Mouse (Mus musculus): ENCODE measurements around the gene Pygl. TPM values are rescaled to one million over a fixed set of nuclear protein-coding genes. Genes with fewer than 3 reads are reported as not detected.

Pygl gene
- polyA plus RNA-seq, 1 experiment, result 2.0 TPM

- H3K4me1 ChIP-seq (ENCODE audit: control insufficient read depth, insufficient read depth, low read length), result no peaks in the 10 kb centered on the region
- H3K27ac ChIP-seq (ENCODE audit: control insufficient read depth, insufficient read depth, low read depth, low read length), result no peak overlapping the region
- no peaks in the 10 kb centered on the region for H3K27me3 ChIP-seq (ENCODE audit: control insufficient read depth, insufficient read depth, low read length)
- H3K36me3 ChIP-seq (ENCODE audit: control insufficient read depth, insufficient read depth, low read length), result no peaks in the 10 kb centered on the region
- H3K4me3 ChIP-seq (ENCODE audit: control insufficient read depth, low read depth, low read length), result no peak overlapping the region
- TF ChIP-seq CTCF (IDR thresholded peaks at IDR 0.05; ENCODE audit: control insufficient read depth, insufficient read depth, insufficient replicate concordance, low read depth, low read length), result no peak
- TF ChIP-seq POLR2A (IDR thresholded peaks at IDR 0.05; ENCODE audit: control insufficient read depth, low read depth, low read length), result no peak
Measured at GRCm38 (mm10) chr12:70157292-70158066, 73.8 kb downstream of the Pygl start.

DNA sequence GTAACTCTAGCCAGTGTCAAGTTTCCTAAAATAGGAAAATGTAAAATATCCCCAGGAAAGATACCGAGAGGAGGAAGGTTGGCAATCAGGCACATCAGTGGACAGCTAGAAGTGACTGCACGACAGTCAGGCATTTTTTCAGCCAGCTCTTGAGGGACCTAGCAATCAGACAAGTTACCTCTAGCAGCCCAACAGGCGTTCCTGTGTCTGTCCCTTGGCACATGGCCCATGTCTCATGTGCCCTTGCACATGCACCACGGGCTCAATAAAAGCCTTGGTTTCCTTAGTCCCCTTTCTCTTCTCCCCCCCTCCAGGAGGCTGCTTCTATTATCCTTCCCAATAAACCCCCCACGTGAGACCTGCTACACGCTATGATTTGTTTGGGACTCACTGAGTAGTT lies 75.1 kb downstream of the Pygl start:
- Histone ChIP-seq H3K4me1 (ENCODE audit: control insufficient read depth, insufficient read depth, low read length) (no peaks in the 10 kb centered on the region), H3K27me3 (ENCODE audit: control insufficient read depth, insufficient read depth, low read length) (no peaks in the 10 kb centered on the region), H3K27ac (ENCODE audit: control insufficient read depth, insufficient read depth, low read depth, low read length) (no peak overlapping the region), H3K36me3 (ENCODE audit: control insufficient read depth, insufficient read depth, low read length) (no peaks in the 10 kb centered on the region), H3K4me3 (ENCODE audit: control insufficient read depth, low read depth, low read length) (no peak overlapping the region)
- TF ChIP-seq CTCF (IDR thresholded peaks at IDR 0.05; ENCODE audit: control insufficient read depth, insufficient read depth, insufficient replicate concordance, low read depth, low read length), result no peak
- TF ChIP-seq POLR2A (IDR thresholded peaks at IDR 0.05; ENCODE audit: control insufficient read depth, low read depth, low read length), result no peak

DNA sequence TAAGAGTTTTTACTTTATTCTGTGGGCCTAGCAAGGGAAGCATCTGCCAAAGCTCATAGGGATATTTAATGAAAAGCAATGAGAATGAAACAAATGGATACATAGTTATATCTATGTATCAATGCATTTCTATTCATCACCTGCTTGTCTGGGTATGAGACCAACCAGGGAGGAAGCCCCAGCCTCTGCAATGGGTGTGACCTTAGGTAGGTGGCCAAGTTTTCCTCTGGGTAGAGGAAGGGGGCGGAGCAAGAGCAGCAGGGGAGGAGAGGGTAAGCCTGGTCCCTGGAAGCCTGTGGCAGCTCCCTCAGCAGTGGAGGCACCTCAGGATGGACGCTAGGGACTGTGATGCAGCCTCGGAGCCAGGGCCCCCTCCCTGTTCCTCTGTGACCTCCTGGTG lies 77.4 kb downstream of the Pygl start, which contains the start of gene Abhd12b:
Gene Abhd12b, plus strand, starts transcription at position 301 of the 400 bp plus-strand sequence.
- H3K27me3 ChIP-seq (ENCODE audit: control insufficient read depth, insufficient read depth, low read length), result no peaks in the 10 kb centered on the region
- H3K36me3 ChIP-seq (ENCODE audit: control insufficient read depth, insufficient read depth, low read length), result no peaks in the 10 kb centered on the region
- H3K4me1 ChIP-seq (ENCODE audit: control insufficient read depth, insufficient read depth, low read length), result peaks cover 2% of the 10 kb centered on the region
- TF ChIP-seq CTCF (IDR thresholded peaks at IDR 0.05; ENCODE audit: control insufficient read depth, insufficient read depth, insufficient replicate concordance, low read depth, low read length) (no peak), POLR2A (IDR thresholded peaks at IDR 0.05; ENCODE audit: control insufficient read depth, low read depth, low read length) (no peak)
- H3K27ac ChIP-seq (ENCODE audit: control insufficient read depth, insufficient read depth, low read depth, low read length), result no peak within 1 kb of the TSS
- H3K4me3 ChIP-seq (ENCODE audit: control insufficient read depth, low read depth, low read length), result no peak within 1 kb of the TSS

- no peak overlapping the region for H3K27ac ChIP-seq (ENCODE audit: control insufficient read depth, insufficient read depth, low read depth, low read length)
- H3K4me3 ChIP-seq (ENCODE audit: control insufficient read depth, low read depth, low read length), result no peak overlapping the region
- no peaks in the 10 kb centered on the region for H3K36me3 ChIP-seq (ENCODE audit: control insufficient read depth, insufficient read depth, low read length)
- H3K27me3 ChIP-seq (ENCODE audit: control insufficient read depth, insufficient read depth, low read length), result no peaks in the 10 kb centered on the region
- H3K4me1 ChIP-seq (ENCODE audit: control insufficient read depth, insufficient read depth, low read length), result peaks cover 5% of the 10 kb centered on the region
- TF ChIP-seq POLR2A (IDR thresholded peaks at IDR 0.05; ENCODE audit: control insufficient read depth, low read depth, low read length), result no peak
Measured at GRCm38 (mm10) chr12:70148631-70149265, 82.5 kb downstream of the Pygl start.

- Histone ChIP-seq H3K4me1 (ENCODE audit: control insufficient read depth, insufficient read depth, low read length) (peaks cover 5% of the 10 kb centered on the region), H3K27me3 (ENCODE audit: control insufficient read depth, insufficient read depth, low read length) (no peaks in the 10 kb centered on the region), H3K4me3 (ENCODE audit: control insufficient read depth, low read depth, low read length) (no peak overlapping the region), H3K27ac (ENCODE audit: control insufficient read depth, insufficient read depth, low read depth, low read length) (no peak overlapping the region), H3K36me3 (ENCODE audit: control insufficient read depth, insufficient read depth, low read length) (no peaks in the 10 kb centered on the region)
- TF ChIP-seq POLR2A (IDR thresholded peaks at IDR 0.05; ENCODE audit: control insufficient read depth, low read depth, low read length) (no peak), CTCF (IDR thresholded peaks at IDR 0.05; ENCODE audit: control insufficient read depth, insufficient read depth, insufficient replicate concordance, low read depth, low read length) (no peak)
Measured at GRCm38 (mm10) chr12:70147986-70148630, 83.2 kb downstream of the Pygl start.

DNA sequence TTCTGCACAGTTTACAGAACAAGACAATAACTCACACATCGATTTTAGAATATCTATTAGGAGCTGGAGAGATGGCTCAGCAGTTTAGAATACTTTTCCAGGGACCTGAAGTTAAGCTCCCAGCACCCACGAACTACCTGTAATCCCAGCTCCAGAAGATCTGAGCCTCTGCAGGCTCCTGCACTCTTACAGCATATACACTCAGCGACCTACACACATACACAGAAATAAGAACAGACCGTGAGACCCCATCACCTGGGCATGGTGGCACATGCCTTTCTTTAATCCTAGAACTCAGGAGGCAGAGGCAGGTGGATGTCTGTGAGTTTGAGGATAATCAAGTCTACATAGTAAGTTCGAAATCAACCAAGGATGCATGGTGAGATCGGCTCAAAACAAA lies 85.7 kb downstream of the Pygl start:
- TF ChIP-seq POLR2A (IDR thresholded peaks at IDR 0.05; ENCODE audit: control insufficient read depth, low read depth, low read length), result no peak
- TF ChIP-seq CTCF (IDR thresholded peaks at IDR 0.05; ENCODE audit: control insufficient read depth, insufficient read depth, insufficient replicate concordance, low read depth, low read length), result no peak
- Histone ChIP-seq H3K27me3 (ENCODE audit: control insufficient read depth, insufficient read depth, low read length) (no peaks in the 10 kb centered on the region), H3K4me1 (ENCODE audit: control insufficient read depth, insufficient read depth, low read length) (peaks cover 5% of the 10 kb centered on the region), H3K4me3 (ENCODE audit: control insufficient read depth, low read depth, low read length) (no peak overlapping the region), H3K27ac (ENCODE audit: control insufficient read depth, insufficient read depth, low read depth, low read length) (no peak overlapping the region), H3K36me3 (ENCODE audit: control insufficient read depth, insufficient read depth, low read length) (no peaks in the 10 kb centered on the region)

Measured in testis, adult 2 months (tissue).